Mouse (Mus musculus) stomach, postnatal 0 days (tissue): ENCODE data around the gene Apbb1ip. TPM values are rescaled to one million over a fixed set of nuclear protein-coding genes. Genes with fewer than 3 reads are reported as not detected.
"Not testable (repeated sequence)": the region's sequence is repeated elsewhere in the genome, so short reads cannot be mapped to it uniquely, and the experiment has no call there.

Experiments used
- ATAC-seq: fragments of 200-750 bp; cut with Nextera tagmentation; 2 replicates; pipeline ENCODE4 v1.8.0; 2017; ENCODE audit not compliant: low FRiP score, low TSS enrichment
- DNase-seq: peaks from one replicate; pipeline ENCODE4 v3.0.0-alpha.2; 2016; ENCODE audit warnings: low spot score
- H3K27ac ChIP-seq: fragments of 300-500 bp; sonication (generic); replicated peaks from 2 replicates; pipeline ENCODE4 v1.5.1; 2014; ENCODE audit warnings: mild to moderate bottlenecking, control low read depth
- H3K27me3 ChIP-seq: fragments of 300-500 bp; sonication (generic); 2 replicates; pipeline ENCODE4 v1.6.1; 2014; ENCODE audit warnings: low read length; ENCODE audit not compliant: control insufficient read depth, insufficient read depth
- H3K36me3 ChIP-seq: fragments of 300-500 bp; sonication (generic); 2 replicates; pipeline ENCODE4 v1.6.1; 2014; ENCODE audit warnings: low read length, mixed read lengths; ENCODE audit not compliant: control insufficient read depth, insufficient read depth
- H3K4me1 ChIP-seq: fragments of 300-500 bp; sonication (generic); replicated peaks from 2 replicates; pipeline ENCODE4 v1.6.1; 2014; ENCODE audit warnings: antibody characterized with exemption; ENCODE audit not compliant: control insufficient read depth, insufficient read depth
- H3K4me2 ChIP-seq: fragments of 300-500 bp; sonication (generic); replicated peaks from 2 replicates; pipeline ENCODE4 v1.6.1; 2014; ENCODE audit warnings: low read depth, mild to moderate bottlenecking, control low read depth, moderate library complexity
- H3K4me3 ChIP-seq: fragments of 300-500 bp; sonication (generic); 2 replicates; pipeline ENCODE4 v1.5.1; 2014; ENCODE audit warnings: low read depth, low read length, control low read depth
- H3K9ac ChIP-seq: fragments of 300-500 bp; sonication (generic); 2 replicates; pipeline ENCODE4 v1.6.1; 2014; ENCODE audit warnings: mild to moderate bottlenecking, low read length, control low read depth, mixed read lengths
- H3K9me3 ChIP-seq: fragments of 300-500 bp; sonication (generic); 2 replicates; pipeline ENCODE4 v1.6.1; 2016; ENCODE audit warnings: low read length; ENCODE audit not compliant: control insufficient read depth
- CTCF ChIP-seq: IDR thresholded peaks from 2 replicates; pipeline ENCODE4 v1.5.1; 2016; ENCODE audit warnings: antibody characterized with exemption, low read depth, mild to moderate bottlenecking, moderate library complexity
- EP300 ChIP-seq: optimal IDR thresholded peaks from 2 replicates; pipeline ENCODE3; 2016; ENCODE audit warnings: antibody characterized with exemption
- WGBS: fragments of 180-500 bp; shearing (Covaris S2); extraction: QIAGEN DNeasy Blood & Tissue Kit; methylation state at CpG from one replicate; pipeline ENCODE4 v1.1.7; 2014; 5-methylcytosine and 5-hydroxymethylcytosine counted together
- polyA plus RNA-seq: library from polyadenylated mRNA; unstranded; fragments of >200 nt; fragmentation: Nextera tagmentation; extraction: Ambion mirVana; gene quantifications from 2 replicates; pipeline ENCODE4 v1.2.1, GENCODE M21; 2015

Apbb1ip gene
- polyA plus RNA-seq, 1 experiment from 2014 or later, result 1.5 TPM

- Histone ChIP-seq H3K4me1 (no peaks in the 10 kb centered on the region), H3K27me3 (no peaks in the 10 kb centered on the region), H3K27ac (no peak overlapping the region), H3K36me3 (no peaks in the 10 kb centered on the region), H3K4me2 (no peak overlapping the region), H3K9ac (no peak overlapping the region), H3K9me3 (no peaks in the 10 kb centered on the region), H3K4me3 (no peak overlapping the region)
- 29% methylated on average over 10 of the region's 10 CpGs for WGBS
- TF ChIP-seq CTCF (no peak), EP300 (no peak)
- no peak for DNase-seq
- no peak for ATAC-seq
These were observed 100.7 kb downstream of the Apbb1ip start for GRCm38 (mm10) chr2:22874628-22875027.

GRCm38 (mm10) chr2:22876614-22877013 is 102.7 kb downstream of the Apbb1ip start:
- Histone ChIP-seq H3K9me3 (no peaks in the 10 kb centered on the region), H3K36me3 (no peaks in the 10 kb centered on the region), H3K27me3 (no peaks in the 10 kb centered on the region), H3K9ac (no peak overlapping the region), H3K4me1 (no peaks in the 10 kb centered on the region), H3K4me2 (no peak overlapping the region), H3K4me3 (no peak overlapping the region), H3K27ac (no peak overlapping the region)
- ATAC-seq (no peak), DNase-seq (no peak)
- TF ChIP-seq EP300 (no peak), CTCF (no peak)
- WGBS, result 78% methylated on average over 3 of the region's 3 CpGs

DNA sequence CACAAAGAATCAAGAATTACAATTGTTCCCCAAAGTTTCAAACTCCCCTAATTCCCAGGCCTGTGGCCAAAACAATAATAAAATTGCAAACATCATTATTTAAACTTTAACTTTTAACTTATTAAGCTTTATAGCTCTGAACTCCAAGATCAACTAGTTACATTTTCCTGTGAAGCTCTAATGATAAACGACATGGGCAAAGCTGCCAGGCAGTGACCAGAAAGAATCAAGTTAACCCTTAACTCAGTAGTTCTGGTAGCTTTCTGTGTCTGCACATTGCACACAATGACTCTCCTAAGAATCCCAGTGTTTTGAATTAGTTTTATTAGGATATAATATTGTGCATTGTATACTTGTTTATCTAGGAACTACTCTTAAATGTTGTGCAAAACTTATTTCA is 104.9 kb downstream of the Apbb1ip start:
- Histone ChIP-seq H3K27ac (no peak overlapping the region), H3K9ac (no peak overlapping the region), H3K27me3 (no peaks in the 10 kb centered on the region), H3K4me2 (no peak overlapping the region), H3K36me3 (no peaks in the 10 kb centered on the region), H3K4me3 (no peak overlapping the region), H3K9me3 (no peaks in the 10 kb centered on the region), H3K4me1 (no peaks in the 10 kb centered on the region)
- DNase-seq (no peak), ATAC-seq (no peak)
- TF ChIP-seq CTCF, result no peak
- TF ChIP-seq EP300, result no peak
- WGBS, result 17% methylated on average over 1 of the region's 1 CpGs

GRCm38 (mm10) chr2:22880726-22881125 is 106.8 kb downstream of the Apbb1ip start:
- not testable (repeated sequence) for H3K27ac ChIP-seq
- 83% methylated on average over 3 of the region's 3 CpGs for WGBS

DNA sequence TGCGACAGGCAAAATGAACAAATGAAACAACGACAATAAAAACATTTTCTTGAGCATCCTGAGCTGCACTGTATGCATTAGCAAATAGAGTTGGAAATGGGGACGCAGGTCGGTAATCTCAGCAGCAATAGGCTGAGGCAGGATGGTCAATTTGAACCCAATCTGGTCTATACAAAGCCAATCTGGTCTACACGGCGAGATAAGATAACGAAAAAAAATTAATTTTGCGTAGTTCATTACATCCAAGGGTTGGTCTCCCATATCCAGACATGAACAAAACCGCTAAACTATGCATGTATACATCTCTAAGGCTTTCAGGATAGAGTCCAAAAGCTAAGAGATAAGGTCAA is 121.0 kb downstream of the Apbb1ip start:
- Histone ChIP-seq H3K36me3 (no peaks in the 10 kb centered on the region), H3K27me3 (no peaks in the 10 kb centered on the region), H3K9ac (peak overlapping the region; percentile 80), H3K4me2 (peak overlapping the region; percentile 68), H3K9me3 (no peaks in the 10 kb centered on the region), H3K27ac (peak overlapping the region; percentile 86), H3K4me3 (peak overlapping the region; percentile 97), H3K4me1 (0 out of 2 replicates have a peak, but pooled peaks cover 2% of the 10 kb centered on the region)
- no peak for TF ChIP-seq CTCF
- no peak for TF ChIP-seq EP300
- WGBS, result 16% methylated on average over 9 of the region's 9 CpGs
- DNase-seq (no peak), ATAC-seq (no peak)

More at GRCm38 (mm10) chr2:22880726-22881125, 106.8 kb downstream of the Apbb1ip start:
- not testable (repeated sequence) for H3K4me1 ChIP-seq, ATAC-seq, H3K27me3 ChIP-seq, H3K4me3 ChIP-seq, H3K36me3 ChIP-seq, H3K4me2 ChIP-seq, DNase-seq, H3K9ac ChIP-seq, H3K9me3 ChIP-seq

- H3K27ac ChIP-seq, result peak within 1 kb of the TSS; percentile 86
- H3K4me1 ChIP-seq, result 0 out of 2 replicates have a peak, but pooled peaks cover 2% of the 10 kb centered on the region
- peak; percentile 65 for TF ChIP-seq EP300
- no peak for TF ChIP-seq CTCF
- H3K9ac ChIP-seq, result peak within 1 kb of the TSS; percentile 80
- H3K9me3 ChIP-seq, result no peaks in the 10 kb centered on the region
- H3K4me3 ChIP-seq, result peak within 1 kb of the TSS; percentile 97
- peak; percentile 100 for ATAC-seq
- H3K36me3 ChIP-seq, result no peaks in the 10 kb centered on the region
- peak; percentile 94 for DNase-seq
- under 1% methylated on average over 81 of the region's 81 CpGs for WGBS
- H3K27me3 ChIP-seq, result no peaks in the 10 kb centered on the region
- peak within 1 kb of the TSS; percentile 68 for H3K4me2 ChIP-seq
These were observed 121.7 kb downstream of the Apbb1ip start, which contains the start of gene Pdss1 for GRCm38 (mm10) chr2:22895282-22896273. TSS of gene Pdss1 (plus strand) at chr2:22895522.
